Mouse (Mus musculus) heart, adult 2 months (tissue): ENCODE data around the gene Cptp. TPM values are rescaled to one million over a fixed set of nuclear protein-coding genes. Genes with fewer than 3 reads are reported as not detected.

Source experiments
- DNase-seq, 2 experiments: peaks; one replicate each; pipeline ENCODE4 v3.0.0; 2021
- H3K27ac ChIP-seq: fragments of 200-600 bp; 2 replicates; pipeline ENCODE4 v1.8.1; 2022
- H3K27me3 ChIP-seq: fragments of 200-500 bp; 2 replicates; pipeline ENCODE4 v1.6.1; 2012; ENCODE audit warnings: mild to moderate bottlenecking, low read length, inconsistent platforms, mixed read lengths; ENCODE audit not compliant: control insufficient read depth, insufficient read depth
- H3K36me3 ChIP-seq: fragments of 200-500 bp; 2 replicates; pipeline ENCODE4 v1.6.1; 2012; ENCODE audit warnings: low read length, inconsistent platforms; ENCODE audit not compliant: control insufficient read depth, insufficient read depth
- H3K4me1 ChIP-seq: fragments of 200-500 bp; 2 replicates; pipeline ENCODE4 v1.6.1; 2011; ENCODE audit warnings: low read length; ENCODE audit not compliant: control insufficient read depth, insufficient read depth
- H3K4me3 ChIP-seq: fragments of 200-600 bp; 2 replicates; pipeline ENCODE4 v1.8.1; 2022
- H3K79me2 ChIP-seq: fragments of 200-500 bp; replicated peaks from 2 replicates; pipeline ENCODE4 v1.6.1; 2012; ENCODE audit warnings: mild to moderate bottlenecking, inconsistent platforms, low read length, moderate library complexity, mixed read lengths; ENCODE audit not compliant: control insufficient read depth, insufficient read depth
- H3K9ac ChIP-seq: fragments of 200-500 bp; 2 replicates; pipeline ENCODE4 v1.6.1; 2012; ENCODE audit warnings: low read depth, mild to moderate bottlenecking, control low read depth, inconsistent platforms, low read length, mixed read lengths
- CTCF ChIP-seq: fragments of 200-600 bp; IDR thresholded peaks from 2 replicates; pipeline ENCODE4 v1.8.1; 2022; ENCODE audit warnings: antibody characterized with exemption, mild to moderate bottlenecking, moderate library complexity
- EP300 ChIP-seq: fragments of 200-500 bp; IDR thresholded peaks from 2 replicates; pipeline ENCODE4 v1.6.1; 2011; ENCODE audit warnings: low read depth, low read length, control low read depth; ENCODE audit not compliant: insufficient read depth
- POLR2A ChIP-seq: fragments of 200-500 bp; IDR thresholded peaks from 2 replicates; pipeline ENCODE4 v1.6.1; 2011; ENCODE audit warnings: mild to moderate bottlenecking, low read depth, low read length, control low read depth; ENCODE audit not compliant: insufficient read depth
- WGBS: fragments of 180-500 bp; shearing (Covaris S2); methylation state at CpG from one replicate; pipeline ENCODE4 v1.1.7; 2018; 5-methylcytosine and 5-hydroxymethylcytosine counted together
- intact Hi-C: fragments of 180-260 bp; cut with DNase I; formaldehyde crosslinking; loops from one replicate; pipeline ENCODE4 v1.15.1; 2025
- polyA plus RNA-seq: library from polyadenylated mRNA; depleted of rRNA; stranded (reverse); fragments of >200 nt; gene quantifications from 2 replicates; pipeline ENCODE4 v1.2.3, GENCODE M21; 2012
- total RNA-seq, 2 experiments: library from RNA; stranded (reverse); gene quantifications; 2 replicates each; pipeline ENCODE4 v1.2.3; 2021

Gene Cptp
- total and polyA plus RNA-seq, 3 experiments = 5.1 to 12.4 (median 6.9) TPM

DNA sequence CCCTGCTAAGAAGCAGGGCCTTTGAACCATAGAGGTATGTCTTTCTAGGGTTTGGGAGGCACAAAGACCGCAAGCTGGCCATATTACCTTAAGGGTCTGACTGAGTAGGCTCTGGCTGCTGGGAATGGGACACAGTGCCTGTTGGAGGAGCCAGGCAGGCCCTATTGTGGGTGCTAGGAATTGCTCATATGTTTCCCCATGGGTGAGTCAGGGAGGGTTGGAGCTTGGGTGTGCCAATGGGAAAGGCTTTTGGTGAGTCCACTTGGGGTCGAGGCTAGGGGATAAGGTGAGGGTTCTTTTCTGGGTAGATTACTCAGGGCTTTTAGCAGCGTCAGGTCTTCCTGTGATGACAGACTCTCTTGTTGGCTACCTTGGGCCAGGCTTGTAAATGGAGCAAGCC is 17.9 kb downstream of the Cptp start:
- H3K36me3 ChIP-seq = no peaks in the 10 kb centered on the region

DNA sequence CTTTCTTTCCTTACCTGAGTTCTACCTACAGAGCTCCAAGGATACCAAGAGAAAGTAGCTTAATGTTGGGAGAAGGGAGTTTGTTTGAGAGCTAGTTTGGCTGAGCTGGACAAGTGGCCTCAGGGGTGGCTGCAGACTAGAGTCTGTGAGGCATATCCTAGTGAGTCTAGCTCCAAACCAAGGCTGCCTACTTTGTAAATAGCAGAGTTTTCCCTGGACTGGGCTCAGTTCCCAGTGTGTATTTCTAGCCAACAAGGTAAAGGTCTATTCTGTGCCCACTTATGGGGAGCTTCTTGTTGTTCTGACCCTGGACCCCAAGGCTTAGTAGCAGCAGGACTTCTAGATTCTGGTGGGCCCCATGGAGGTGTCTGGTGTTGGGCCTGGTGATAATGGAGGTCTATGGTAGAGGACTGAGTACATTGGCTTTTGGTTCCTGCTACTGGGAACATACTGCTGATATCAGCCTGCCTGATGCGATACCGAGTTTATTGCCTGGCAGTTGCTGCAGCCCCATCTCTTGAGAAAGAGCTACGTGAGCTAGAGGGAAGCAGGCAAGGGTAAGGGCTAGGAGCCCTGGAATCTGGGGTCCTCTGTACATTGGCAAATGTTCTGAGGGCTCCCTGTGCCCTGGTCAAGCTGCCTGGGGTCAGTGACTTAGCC is 19.3 kb downstream of the Cptp start:
- DNase-seq = no peak
- peaks cover 38% of the 10 kb centered on the region for H3K4me1 ChIP-seq
- no peak overlapping the region for H3K9ac ChIP-seq
- WGBS = 63% methylated on average over 3 of the region's 3 CpGs
- peak overlapping the region; percentile 9; the same call in 1 of the 2 replicates for H3K27ac ChIP-seq
- H3K36me3 ChIP-seq = no peaks in the 10 kb centered on the region
- TF ChIP-seq EP300 (no peak), POLR2A (no peak), CTCF (no peak)
- no peaks in the 10 kb centered on the region for H3K27me3 ChIP-seq
- peaks cover 8% of the 10 kb centered on the region for H3K79me2 ChIP-seq
- intact Hi-C loops = loop anchor here (2.0 kb wide), 1 partner anchor 19 kb away; the partner anchor contains the start of genes Cptp and Ints11
- no peak overlapping the region for H3K4me3 ChIP-seq

More for the DNA sequence above, 17.9 kb downstream of the Cptp start:
- H3K4me3 ChIP-seq = no peak overlapping the region
- H3K4me1 ChIP-seq = peaks cover 37% of the 10 kb centered on the region
- 74% methylated on average over 3 of the region's 3 CpGs for WGBS
- intact Hi-C loops = loop anchor here (2.0 kb wide), 1 partner anchor 17 kb away; the partner anchor contains the start of genes Cptp and Ints11
- H3K9ac ChIP-seq = no peak overlapping the region
- peak overlapping the region; percentile 49 for H3K27ac ChIP-seq
- H3K27me3 ChIP-seq = no peaks in the 10 kb centered on the region
- DNase-seq = no peak
- TF ChIP-seq EP300 = no peak
- no peak for TF ChIP-seq CTCF
- no peak for TF ChIP-seq POLR2A
- peaks cover 8% of the 10 kb centered on the region for H3K79me2 ChIP-seq

GRCm38 (mm10) chr4:155849391-155849790 is 19.8 kb downstream of the Cptp start:
- DNase-seq = no peak
- 89% methylated on average over 2 of the region's 2 CpGs for WGBS
- no peaks in the 10 kb centered on the region for H3K27me3 ChIP-seq
- H3K79me2 ChIP-seq = peaks cover 8% of the 10 kb centered on the region
- H3K4me3 ChIP-seq = no peak overlapping the region
- intact Hi-C loops = no loop called here
- H3K27ac ChIP-seq = peak overlapping the region; percentile 9; the same call in 1 of the 2 replicates
- peaks cover 38% of the 10 kb centered on the region for H3K4me1 ChIP-seq
- TF ChIP-seq POLR2A (no peak), CTCF (no peak), EP300 (no peak)
- no peak overlapping the region for H3K9ac ChIP-seq
- H3K36me3 ChIP-seq = no peaks in the 10 kb centered on the region

- Histone ChIP-seq H3K4me3 (peak overlapping the region; percentile 96), H3K4me1 (peaks cover 38% of the 10 kb centered on the region), H3K79me2 (peaks cover 8% of the 10 kb centered on the region), H3K9ac (peak overlapping the region; percentile 99), H3K27me3 (no peaks in the 10 kb centered on the region), H3K36me3 (no peaks in the 10 kb centered on the region), H3K27ac (peak overlapping the region; percentile 21)
- no peak for DNase-seq
- TF ChIP-seq POLR2A (no peak), CTCF (no peak), EP300 (no peak)
- intact Hi-C loops = no loop called here
- 61% methylated on average over 7 of the region's 7 CpGs for WGBS
Observed at GRCm38 (mm10) chr4:155848434-155849095, 20.7 kb downstream of the Cptp start.

GRCm38 (mm10) chr4:155847591-155848352 is 21.5 kb downstream of the Cptp start:
- intact Hi-C loops = no loop called here
- TF ChIP-seq EP300 (no peak), POLR2A (no peak), CTCF (no peak)
- 1% methylated on average over 61 of the region's 69 CpGs for WGBS
- H3K36me3 ChIP-seq = no peaks in the 10 kb centered on the region
- H3K9ac ChIP-seq = peak overlapping the region; percentile 99
- H3K79me2 ChIP-seq = peaks cover 6% of the 10 kb centered on the region
- H3K27me3 ChIP-seq = no peaks in the 10 kb centered on the region
- peak in 1 of 2 experiments; percentile 65 for DNase-seq
- peak overlapping the region; percentile 75 for H3K27ac ChIP-seq
- H3K4me3 ChIP-seq = peak overlapping the region; percentile 96
- peaks cover 38% of the 10 kb centered on the region for H3K4me1 ChIP-seq
